Mouse (Mus musculus): ENCODE results near the gene Ttll6.

The Ttll6 gene

GRCm38 (mm10) chr11:96164769-96165168 is 31.2 kb downstream of the Ttll6 start:
- intact Hi-C loops (cut with DNase I) = no loop called here

- intact Hi-C loops (cut with DNase I) = no loop called here
Measured at GRCm38 (mm10) chr11:96168125-96168524, 34.5 kb downstream of the Ttll6 start.

GRCm38 (mm10) chr11:96169016-96169415 is 35.4 kb downstream of the Ttll6 start:
- intact Hi-C loops (cut with DNase I) = no loop called here

GRCm38 (mm10) chr11:96170711-96171379 is 37.3 kb downstream of the Ttll6 start:
- intact Hi-C loops (cut with DNase I) = no loop called here

GRCm38 (mm10) chr11:96171601-96172000 is 38.0 kb downstream of the Ttll6 start:
- intact Hi-C loops (cut with DNase I) = no loop called here

- intact Hi-C loops (cut with DNase I) = no loop called here
Measured at GRCm38 (mm10) chr11:96172511-96173287, 39.1 kb downstream of the Ttll6 start.

- intact Hi-C loops (cut with DNase I) = no loop called here
Measured at GRCm38 (mm10) chr11:96173288-96173840, 39.8 kb downstream of the Ttll6 start.

GRCm38 (mm10) chr11:96174881-96175280 is 41.3 kb downstream of the Ttll6 start:
- intact Hi-C loops (cut with DNase I) = no loop called here

- intact Hi-C loops (cut with DNase I) = no loop called here
Measured at GRCm38 (mm10) chr11:96175511-96175910, 41.9 kb downstream of the Ttll6 start.

GRCm38 (mm10) chr11:96175951-96176530 is 42.5 kb downstream of the Ttll6 start:
- intact Hi-C loops (cut with DNase I) = no loop called here

- intact Hi-C loops (cut with DNase I) = no loop called here
Measured at GRCm38 (mm10) chr11:96176841-96177240, 43.3 kb downstream of the Ttll6 start.

- intact Hi-C loops (cut with DNase I) = no loop called here
Measured at GRCm38 (mm10) chr11:96177546-96178174, 44.1 kb downstream of the Ttll6 start.

- intact Hi-C loops (cut with DNase I) = no loop called here
Measured at GRCm38 (mm10) chr11:96178356-96178755, 44.8 kb downstream of the Ttll6 start.

- intact Hi-C loops (cut with DNase I) = no loop called here
Measured at GRCm38 (mm10) chr11:96178911-96179503, 45.4 kb downstream of the Ttll6 start.

- intact Hi-C loops (cut with DNase I) = no loop called here
Measured at GRCm38 (mm10) chr11:96181061-96181460, 47.5 kb downstream of the Ttll6 start.

- intact Hi-C loops (cut with DNase I) = no loop called here
Measured at GRCm38 (mm10) chr11:96184233-96184632, 50.6 kb downstream of the Ttll6 start.

GRCm38 (mm10) chr11:96187321-96187720 is 53.7 kb downstream of the Ttll6 start:
- intact Hi-C loops (cut with DNase I) = no loop called here

GRCm38 (mm10) chr11:96189810-96190522 is 56.4 kb downstream of the Ttll6 start:
- intact Hi-C loops (cut with DNase I) = loop anchor here (10.0 kb wide), 1 partner anchor 185 kb away; the partner anchor contains the start of gene Igf2bp1

- intact Hi-C loops (cut with DNase I) = loop anchor here (10.0 kb wide), 1 partner anchor 186 kb away; the partner anchor contains the start of gene Igf2bp1
Measured at GRCm38 (mm10) chr11:96191132-96191531, 57.5 kb downstream of the Ttll6 start.

Data from adrenal gland (tissue).